Mouse (Mus musculus) kidney, adult 2 months (tissue): ENCODE measurements at regions not wholly inside any gene's neighbourhood (a gene's known extent, or its start where the extent isn't known, plus 50 kb on each side); places are given as distances from the start of the nearest gene placed in this dataset.

Experiments
- CTCF ChIP-seq: fragments of 200-500 bp; conservative IDR thresholded peaks from 2 replicates; pipeline ENCODE4 v1.5.1; 2011; ENCODE audit warnings: low read depth, mild to moderate bottlenecking, control low read depth, low read length, moderate library complexity, mixed read lengths; ENCODE audit not compliant: insufficient read depth, insufficient read length
- POLR2A ChIP-seq: fragments of 200-500 bp; IDR thresholded peaks from one replicate; pipeline ENCODE4 v1.6.1; 2011; ENCODE audit warnings: low read depth, low read length, control low read depth

GRCm38 (mm10) chr14:120219224-120219623 is 56.2 kb upstream of the Mbnl2 start:
- TF ChIP-seq CTCF (no peak), POLR2A (no peak)
